Mouse (Mus musculus) hindbrain, embryonic 13.5 days (tissue): ENCODE data around the gene Gar1. TPM values are rescaled to one million over a fixed set of nuclear protein-coding genes. Genes with fewer than 3 reads are reported as not detected.
A peak's percentile ranks its signal among the peaks of the same experiment; 100 is the strongest.

Source experiments
- ATAC-seq: fragments of 200-750 bp; cut with Nextera tagmentation; 2 replicates; pipeline ENCODE4 v1.8.0; 2017; ENCODE audit warnings: moderate TSS enrichment; ENCODE audit not compliant: low FRiP score
- H3K27ac ChIP-seq: fragments of 300-500 bp; sonication (generic); 2 replicates; pipeline ENCODE4 v1.5.1; 2015; ENCODE audit warnings: inconsistent platforms, mild to moderate bottlenecking, moderate library complexity
- H3K27me3 ChIP-seq: fragments of 300-500 bp; sonication (generic); 2 replicates; pipeline ENCODE4 v1.6.1; 2015; ENCODE audit warnings: mild to moderate bottlenecking, inconsistent platforms
- H3K36me3 ChIP-seq: fragments of 300-500 bp; sonication (generic); 2 replicates; pipeline ENCODE4 v1.6.1; 2015; ENCODE audit warnings: mild to moderate bottlenecking, inconsistent platforms
- H3K4me1 ChIP-seq: fragments of 300-500 bp; sonication (generic); replicated peaks from 2 replicates; pipeline ENCODE4 v1.6.1; 2015; ENCODE audit warnings: inconsistent platforms
- H3K4me2 ChIP-seq: fragments of 300-500 bp; sonication (generic); 2 replicates; pipeline ENCODE4 v1.6.1; 2015; ENCODE audit warnings: inconsistent platforms, mild to moderate bottlenecking, moderate library complexity
- H3K4me3 ChIP-seq: fragments of 300-500 bp; sonication (generic); 2 replicates; pipeline ENCODE4 v1.5.1; 2015; ENCODE audit warnings: mild to moderate bottlenecking, inconsistent platforms
- H3K9ac ChIP-seq: fragments of 300-500 bp; sonication (generic); 2 replicates; pipeline ENCODE4 v1.6.1; 2015; ENCODE audit warnings: mild to moderate bottlenecking, inconsistent platforms
- H3K9me3 ChIP-seq: fragments of 300-500 bp; sonication (generic); 2 replicates; pipeline ENCODE4 v1.6.1; 2016; ENCODE audit warnings: inconsistent platforms
- WGBS: fragments of 180-500 bp; shearing (Covaris S2); methylation state at CpG from one replicate; pipeline ENCODE4 v1.1.7; 2015; 5-methylcytosine and 5-hydroxymethylcytosine counted together
- polyA plus RNA-seq: library from polyadenylated mRNA; unstranded; fragments of >200 nt; fragmentation: Nextera tagmentation; extraction: Ambion mirVana; gene quantifications from 2 replicates; pipeline ENCODE4 v1.2.1, GENCODE M21; 2015

Gene Gar1
- polyA plus RNA-seq, 1 experiment from 2014 or later = 44.6 TPM

GRCm38 (mm10) chr3:129835388-129835934, 4.3 kb upstream of the Gar1 start, which contains the start of gene Cfi:
TSS of gene Cfi (plus strand) at chr3:129835884.
- Histone ChIP-seq H3K9me3 (no peaks in the 10 kb centered on the region), H3K27me3 (0 out of 2 replicates have a peak, but pooled peaks cover 2% of the 10 kb centered on the region), H3K36me3 (no peaks in the 10 kb centered on the region), H3K4me1 (peaks cover 6% of the 10 kb centered on the region; the same call in 1 of the 2 replicates), H3K9ac (peak within 1 kb of the TSS; percentile 19; the same call in 1 of the 2 replicates), H3K4me3 (no peak within 1 kb of the TSS), H3K27ac (no peak within 1 kb of the TSS; the same call in 1 of the 2 replicates), H3K4me2 (0 out of 2 replicates have a peak within 1 kb of the TSS, but pooled peaks have one; percentile 26)
- WGBS = 71% methylated on average over 6 of the region's 6 CpGs
- ATAC-seq = no peak

- peak overlapping the region; percentile 83 for H3K9ac ChIP-seq
- peak overlapping the region; percentile 93 for H3K4me3 ChIP-seq
- H3K4me1 ChIP-seq = peaks cover 17% of the 10 kb centered on the region
- WGBS = 0% methylated on average over 29 of the region's 45 CpGs
- peaks cover 18% of the 10 kb centered on the region for H3K36me3 ChIP-seq
- ATAC-seq = no peak
- peak overlapping the region; percentile 93 for H3K27ac ChIP-seq
- peak overlapping the region; percentile 70 for H3K4me2 ChIP-seq
- no peaks in the 10 kb centered on the region for H3K9me3 ChIP-seq
- 0 out of 2 replicates have a peak, but pooled peaks cover 2% of the 10 kb centered on the region for H3K27me3 ChIP-seq
Measured at GRCm38 (mm10) chr3:129830626-129831025, 570 bp downstream of the Gar1 start.

GRCm38 (mm10) chr3:129827691-129828090, 3.5 kb downstream of the Gar1 start:
- no peak for ATAC-seq
- WGBS = 95% methylated on average over 5 of the region's 5 CpGs

GRCm38 (mm10) chr3:129826691-129827090, 4.5 kb downstream of the Gar1 start:
- no peak overlapping the region for H3K4me2 ChIP-seq
- H3K9ac ChIP-seq = no peak overlapping the region
- H3K36me3 ChIP-seq = peaks cover 41% of the 10 kb centered on the region
- WGBS = 93% methylated on average over 10 of the region's 10 CpGs
- H3K4me3 ChIP-seq = no peak overlapping the region
- ATAC-seq = no peak
- no peaks in the 10 kb centered on the region for H3K9me3 ChIP-seq
- peaks cover 15% of the 10 kb centered on the region for H3K4me1 ChIP-seq
- H3K27ac ChIP-seq = no peak overlapping the region
- no peaks in the 10 kb centered on the region for H3K27me3 ChIP-seq

More at GRCm38 (mm10) chr3:129827691-129828090, 3.5 kb downstream of the Gar1 start:
- Histone ChIP-seq H3K36me3 (peaks cover 41% of the 10 kb centered on the region), H3K9ac (no peak overlapping the region), H3K4me1 (peaks cover 17% of the 10 kb centered on the region), H3K27me3 (no peaks in the 10 kb centered on the region), H3K4me3 (no peak overlapping the region), H3K4me2 (no peak overlapping the region), H3K9me3 (no peaks in the 10 kb centered on the region), H3K27ac (no peak overlapping the region)

GRCm38 (mm10) chr3:129824891-129825290, 6.3 kb downstream of the Gar1 start:
- Histone ChIP-seq H3K36me3 (peaks cover 41% of the 10 kb centered on the region), H3K4me2 (no peak overlapping the region), H3K4me3 (no peak overlapping the region), H3K4me1 (peaks cover 10% of the 10 kb centered on the region), H3K27ac (no peak overlapping the region), H3K9ac (no peak overlapping the region), H3K9me3 (no peaks in the 10 kb centered on the region), H3K27me3 (no peaks in the 10 kb centered on the region)
- WGBS = 94% methylated on average over 10 of the region's 10 CpGs
- no peak for ATAC-seq

- ATAC-seq = no peak
- H3K4me1 ChIP-seq = peaks cover 3% of the 10 kb centered on the region
- H3K9me3 ChIP-seq = no peaks in the 10 kb centered on the region
- H3K36me3 ChIP-seq = peaks cover 41% of the 10 kb centered on the region
- 95% methylated on average over 4 of the region's 4 CpGs for WGBS
- no peaks in the 10 kb centered on the region for H3K27me3 ChIP-seq
- no peak overlapping the region for H3K4me3 ChIP-seq
- no peak overlapping the region for H3K4me2 ChIP-seq
- no peak overlapping the region for H3K27ac ChIP-seq
- H3K9ac ChIP-seq = no peak overlapping the region
Measured at GRCm38 (mm10) chr3:129824146-129824545, 7.0 kb downstream of the Gar1 start.

- 0 out of 2 replicates have a peak, but pooled peaks have one; percentile 19 for ATAC-seq
- 59% methylated on average over 5 of the region's 5 CpGs for WGBS
Measured at GRCm38 (mm10) chr3:129823293-129823692, 7.9 kb downstream of the Gar1 start.

GRCm38 (mm10) chr3:129822206-129822775, 8.9 kb downstream of the Gar1 start, which contains the start of gene Rrh:
TSS of gene Rrh (minus strand) at chr3:129822587.
- no peak for ATAC-seq
- WGBS = 64% methylated on average over 11 of the region's 11 CpGs
- H3K9me3 ChIP-seq = no peaks in the 10 kb centered on the region
- peaks cover 36% of the 10 kb centered on the region for H3K36me3 ChIP-seq
- H3K4me3 ChIP-seq = no peak within 1 kb of the TSS
- H3K27me3 ChIP-seq = no peaks in the 10 kb centered on the region
- no peak within 1 kb of the TSS for H3K9ac ChIP-seq
- H3K27ac ChIP-seq = no peak within 1 kb of the TSS
- no peak within 1 kb of the TSS for H3K4me2 ChIP-seq
- no peaks in the 10 kb centered on the region for H3K4me1 ChIP-seq

More at GRCm38 (mm10) chr3:129823293-129823692, 7.9 kb downstream of the Gar1 start:
- no peaks in the 10 kb centered on the region for H3K27me3 ChIP-seq
- no peak overlapping the region for H3K4me2 ChIP-seq
- no peak overlapping the region for H3K4me3 ChIP-seq
- H3K36me3 ChIP-seq = peaks cover 39% of the 10 kb centered on the region
- no peak overlapping the region for H3K27ac ChIP-seq
- H3K9ac ChIP-seq = no peak overlapping the region
- H3K4me1 ChIP-seq = no peaks in the 10 kb centered on the region; the same call in 1 of the 2 replicates
- H3K9me3 ChIP-seq = no peaks in the 10 kb centered on the region

- H3K4me1 ChIP-seq = no peaks in the 10 kb centered on the region
- H3K27ac ChIP-seq = no peak overlapping the region
- H3K4me2 ChIP-seq = no peak overlapping the region
- H3K27me3 ChIP-seq = no peaks in the 10 kb centered on the region
- no peak overlapping the region for H3K9ac ChIP-seq
- no peaks in the 10 kb centered on the region for H3K9me3 ChIP-seq
- ATAC-seq = no peak
- H3K36me3 ChIP-seq = peaks cover 34% of the 10 kb centered on the region
- H3K4me3 ChIP-seq = no peak overlapping the region
- WGBS = 78% methylated on average over 8 of the region's 8 CpGs
Measured at GRCm38 (mm10) chr3:129821736-129822135, 9.5 kb downstream of the Gar1 start.

- Histone ChIP-seq H3K4me1 (no peaks in the 10 kb centered on the region), H3K4me3 (no peak overlapping the region), H3K27me3 (no peaks in the 10 kb centered on the region), H3K4me2 (no peak overlapping the region), H3K9me3 (no peaks in the 10 kb centered on the region), H3K36me3 (peaks cover 26% of the 10 kb centered on the region), H3K9ac (no peak overlapping the region), H3K27ac (no peak overlapping the region)
- 70% methylated on average over 9 of the region's 9 CpGs for WGBS
- no peak for ATAC-seq
Measured at GRCm38 (mm10) chr3:129820847-129821246, 10.3 kb downstream of the Gar1 start.

GRCm38 (mm10) chr3:129803765-129804164, 27.4 kb downstream of the Gar1 start, which contains the start of gene Lrit3:
TSS of gene Lrit3 (minus strand) at chr3:129804030.
- 90% methylated on average over 10 of the region's 10 CpGs for WGBS
- H3K4me3 ChIP-seq = no peak within 1 kb of the TSS
- no peak within 1 kb of the TSS for H3K4me2 ChIP-seq
- no peaks in the 10 kb centered on the region for H3K27me3 ChIP-seq
- no peaks in the 10 kb centered on the region for H3K9me3 ChIP-seq
- H3K36me3 ChIP-seq = no peaks in the 10 kb centered on the region
- H3K4me1 ChIP-seq = no peaks in the 10 kb centered on the region
- no peak for ATAC-seq
- no peak within 1 kb of the TSS for H3K9ac ChIP-seq
- no peak within 1 kb of the TSS for H3K27ac ChIP-seq

- Histone ChIP-seq H3K27ac (no peak overlapping the region), H3K4me1 (no peaks in the 10 kb centered on the region)
Measured at GRCm38 (mm10) chr3:129799011-129799410, 32.2 kb downstream of the Gar1 start.

More at GRCm38 (mm10) chr3:129799011-129799410, 32.2 kb downstream of the Gar1 start:
- H3K4me3 ChIP-seq = no peak overlapping the region
- H3K36me3 ChIP-seq = no peaks in the 10 kb centered on the region
- no peak overlapping the region for H3K9ac ChIP-seq
- no peak for ATAC-seq
- WGBS = 91% methylated on average over 2 of the region's 2 CpGs
- no peaks in the 10 kb centered on the region for H3K9me3 ChIP-seq
- no peaks in the 10 kb centered on the region for H3K27me3 ChIP-seq
- H3K4me2 ChIP-seq = no peak overlapping the region
